Mouse (Mus musculus) myocyte (in vitro differentiated cells): ENCODE data around the gene Asl.

Experiments used
- CEBPB ChIP-seq: IDR thresholded peaks from 2 replicates; pipeline ENCODE4 v1.6.1; 2011; ENCODE audit warnings: mild to moderate bottlenecking, moderate library complexity; ENCODE audit not compliant: poor library complexity, insufficient read depth, severe bottlenecking
- E2F4 ChIP-seq: IDR thresholded peaks from one replicate; pipeline ENCODE4 v1.6.1; 2011; ENCODE audit warnings: mild to moderate bottlenecking, control low read depth, moderate library complexity; ENCODE audit not compliant: insufficient read depth
- MYOD1 ChIP-seq, 3 experiments: IDR thresholded peaks; one replicate each; pipeline ENCODE4 v1.6.1; 2011; ENCODE audit warnings: control low read depth in 2 of 3, low read depth in 2 of 3, mild to moderate bottlenecking in 2 of 3, moderate library complexity in 1 of 3; ENCODE audit not compliant: insufficient read length in 2 of 3, control insufficient read depth in 1 of 3
- POLR2A ChIP-seq: IDR thresholded peaks from one replicate; pipeline ENCODE4 v1.6.1; 2011; ENCODE audit warnings: low read depth, mild to moderate bottlenecking, control low read depth, moderate library complexity; ENCODE audit not compliant: insufficient read length

- TF ChIP-seq POLR2A (peak; percentile 90), E2F4 (no peak), MYOD1 (IDR thresholded peaks at IDR 0.05; ENCODE audit: control insufficient read depth in 1 of 3, insufficient read length in 2 of 3, low read depth in 2 of 3) (no peak), CEBPB (no peak)
Observed at GRCm38 (mm10) chr5:130029142-130029897, at the start of gene Asl, which contains the start of gene Crcp.
